Mouse (Mus musculus): ENCODE data around the gene Il10. TPM values are rescaled to one million over a fixed set of nuclear protein-coding genes. Genes with fewer than 3 reads are reported as not detected.

Gene Il10
- total RNA-seq, 2 experiments from 2014 or later, result not detected

DNA sequence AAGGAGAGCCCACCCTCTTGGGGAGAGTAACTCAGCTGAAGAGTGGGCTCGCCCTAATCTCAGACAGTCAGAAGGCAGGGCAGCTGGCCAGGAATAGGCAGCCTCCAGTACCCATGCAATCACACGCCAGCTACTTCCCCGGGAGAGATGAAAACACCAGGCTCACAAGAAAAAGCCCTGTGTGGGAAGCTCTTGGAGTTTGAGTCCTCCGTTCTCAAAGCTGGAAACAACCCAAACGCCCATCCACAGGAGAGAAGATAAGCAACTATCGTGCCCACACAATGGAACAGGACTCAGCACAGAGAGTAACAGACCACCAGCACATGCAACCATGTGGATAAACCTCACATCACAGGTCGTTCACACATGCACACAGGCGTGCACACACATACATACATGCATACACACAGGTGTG is 54.9 kb downstream of the Il10 start:
- intact Hi-C loops (cut with DNase I), result loop anchor here (5.0 kb wide), 1 partner anchor 1998 kb away; no protein-coding TSS in a partner anchor
- DNase-seq, result no peak

Other genes starting within 250 kb of the Il10 start
- under 1 TPM; 0.19 to 0.20 TPM for gene Fcamr, start 218.9 kb upstream of the Il10 start, total RNA-seq (2021)
- not detected for gene Pigr, start 193.2 kb upstream of the Il10 start, total RNA-seq (2021)
- under 1 TPM; 0.47 to 0.86 TPM for gene Fcmr, start 154.2 kb upstream of the Il10 start, total RNA-seq (2021)
- not detected for gene Il24, start 132.4 kb upstream of the Il10 start, total RNA-seq (2021)
- gene Il20, start 108.4 kb upstream of the Il10 start, total RNA-seq (2021), result not detected
- gene Il19, start 79.7 kb upstream of the Il10 start, total RNA-seq (2021), result not detected
- 100 to 1,000 TPM; 204 to 224 TPM for gene Mapkapk2, start 78.0 kb downstream of the Il10 start, total RNA-seq (2021)
- under 1 TPM; 0.32 to 0.91 TPM for gene Dyrk3, start 118.5 kb downstream of the Il10 start, total RNA-seq (2021)
- gene Eif2d, start 133.3 kb downstream of the Il10 start, total RNA-seq (2021), result 10 to 100 TPM; 36.3 to 36.7 TPM
- 1 to 10 TPM; 3.9 to 5.4 TPM for gene Rassf5, start 225.4 kb downstream of the Il10 start, total RNA-seq (2021)